Mouse (Mus musculus) forebrain, embryonic 15.5 days (tissue): Measurements from ENCODE around the gene Zc2hc1c. TPM values are rescaled to one million over a fixed set of nuclear protein-coding genes. Genes with fewer than 3 reads are reported as not detected.
A peak's percentile ranks its signal among the peaks of the same experiment; 100 is the strongest.

Experiments used
- ATAC-seq: fragments of 200-750 bp; cut with Nextera tagmentation; replicated peaks from 2 replicates; pipeline ENCODE4 v1.8.0; 2017; ENCODE audit warnings: mild to moderate bottlenecking, moderate TSS enrichment, moderate library complexity
- H3K27ac ChIP-seq: fragments of 300-500 bp; sonication (generic); replicated peaks from 2 replicates; pipeline ENCODE4 v1.5.1; 2015; ENCODE audit warnings: mild to moderate bottlenecking, inconsistent platforms
- H3K27me3 ChIP-seq: fragments of 300-500 bp; sonication (generic); 2 replicates; pipeline ENCODE4 v1.6.1; 2015; ENCODE audit warnings: inconsistent platforms
- H3K36me3 ChIP-seq: fragments of 300-500 bp; sonication (generic); 2 replicates; pipeline ENCODE4 v1.6.1; 2015; ENCODE audit warnings: mild to moderate bottlenecking, inconsistent platforms
- H3K4me1 ChIP-seq: fragments of 300-500 bp; sonication (generic); 2 replicates; pipeline ENCODE4 v1.6.1; 2015; ENCODE audit warnings: inconsistent platforms
- H3K4me2 ChIP-seq: fragments of 300-500 bp; sonication (generic); replicated peaks from 2 replicates; pipeline ENCODE4 v1.6.1; 2015; ENCODE audit warnings: mild to moderate bottlenecking, inconsistent platforms
- H3K4me3 ChIP-seq: fragments of 300-500 bp; sonication (generic); 2 replicates; pipeline ENCODE4 v1.5.1; 2015; ENCODE audit warnings: mild to moderate bottlenecking, inconsistent platforms
- H3K9ac ChIP-seq: fragments of 300-500 bp; sonication (generic); replicated peaks from 2 replicates; pipeline ENCODE4 v1.6.1; 2015; ENCODE audit warnings: mild to moderate bottlenecking, inconsistent platforms
- H3K9me3 ChIP-seq: fragments of 300-500 bp; sonication (generic); 2 replicates; pipeline ENCODE4 v1.6.1; 2016; ENCODE audit warnings: inconsistent platforms
- WGBS: fragments of 180-500 bp; shearing (Covaris S2); methylation state at CpG from one replicate; pipeline ENCODE4 v1.1.7; 2015; ENCODE audit warnings: mixed read lengths; 5-methylcytosine and 5-hydroxymethylcytosine counted together
- polyA plus RNA-seq: library from polyadenylated mRNA; unstranded; fragments of >200 nt; fragmentation: Nextera tagmentation; extraction: Ambion mirVana; gene quantifications from 2 replicates; pipeline ENCODE4 v1.2.1, GENCODE M21; 2015

Zc2hc1c gene
- 1.1 TPM in 2 replicates for polyA plus RNA-seq

DNA sequence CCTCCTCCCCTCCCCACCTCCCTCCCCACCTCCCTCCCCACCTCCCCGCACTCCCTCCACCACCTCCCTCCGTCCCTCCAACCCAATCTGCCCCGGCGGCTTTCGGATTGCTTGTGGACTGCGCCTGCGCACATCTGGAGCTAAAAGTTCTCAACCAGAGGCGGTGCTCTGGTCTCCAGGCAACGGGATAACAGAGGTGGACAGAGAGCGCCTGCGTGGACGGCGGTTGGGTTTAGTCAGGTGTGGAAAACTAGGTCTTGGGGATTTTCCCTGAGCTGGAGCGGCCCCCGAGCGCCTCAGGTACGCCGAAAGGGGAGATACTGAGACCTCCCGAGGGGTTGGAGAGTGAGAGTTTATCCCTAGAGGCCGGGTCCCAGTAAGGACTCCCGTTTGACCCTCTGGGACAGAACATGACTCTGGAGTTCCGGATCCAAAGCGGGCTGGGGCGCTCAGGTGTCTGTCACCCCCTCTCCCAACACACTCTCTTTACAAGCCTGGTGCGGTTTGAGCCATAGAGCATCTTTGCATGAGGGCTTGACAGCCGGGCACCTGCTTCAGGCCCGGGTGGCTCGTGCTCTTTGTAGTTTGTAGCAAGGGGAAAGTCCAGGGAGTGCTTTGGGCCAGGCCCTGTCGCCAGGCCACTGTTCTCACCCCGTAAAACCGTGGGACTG, at the start of gene Zc2hc1c:
TSS of gene Zc2hc1c (plus strand) at position 106 of the 671 bp plus-strand sequence.
- peak; percentile 90 for ATAC-seq
- Histone ChIP-seq H3K36me3 (no peaks in the 10 kb centered on the region), H3K4me3 (peak within 1 kb of the TSS; percentile 46), H3K9ac (peak within 1 kb of the TSS; percentile 38), H3K27ac (no peak within 1 kb of the TSS), H3K4me2 (peak within 1 kb of the TSS; percentile 76), H3K4me1 (peaks cover 15% of the 10 kb centered on the region), H3K27me3 (no peaks in the 10 kb centered on the region), H3K9me3 (no peaks in the 10 kb centered on the region)
- WGBS, result 2% methylated on average over 31 of the region's 31 CpGs

DNA sequence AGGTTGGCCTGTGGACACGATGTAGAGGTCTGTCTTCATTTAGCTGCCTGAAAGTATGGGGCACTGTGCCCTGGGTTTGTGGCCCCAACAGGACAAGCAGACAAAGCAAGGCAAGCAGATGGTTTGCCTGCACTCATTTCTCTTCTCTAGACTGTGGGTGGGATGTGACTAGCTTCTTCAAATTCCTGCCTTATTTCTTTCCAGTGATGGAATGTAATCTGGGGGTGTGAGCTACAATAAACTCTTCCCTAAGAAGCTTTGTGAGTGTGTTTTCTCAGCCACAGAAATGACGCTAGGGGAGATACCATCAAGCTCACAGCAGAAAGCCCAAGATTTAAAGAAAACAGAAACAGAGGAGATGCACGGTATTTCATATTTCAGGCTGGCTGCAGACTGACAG, 36.3 kb upstream of the Zc2hc1c start:
- Histone ChIP-seq H3K27me3 (no peaks in the 10 kb centered on the region), H3K9ac (no peak overlapping the region), H3K27ac (no peak overlapping the region), H3K36me3 (peaks cover 7% of the 10 kb centered on the region), H3K4me3 (no peak overlapping the region), H3K4me1 (no peaks in the 10 kb centered on the region), H3K9me3 (no peaks in the 10 kb centered on the region), H3K4me2 (no peak overlapping the region)
- ATAC-seq, result no peak
- 96% methylated on average over 3 of the region's 3 CpGs for whole genome bisulfite sequencing

DNA sequence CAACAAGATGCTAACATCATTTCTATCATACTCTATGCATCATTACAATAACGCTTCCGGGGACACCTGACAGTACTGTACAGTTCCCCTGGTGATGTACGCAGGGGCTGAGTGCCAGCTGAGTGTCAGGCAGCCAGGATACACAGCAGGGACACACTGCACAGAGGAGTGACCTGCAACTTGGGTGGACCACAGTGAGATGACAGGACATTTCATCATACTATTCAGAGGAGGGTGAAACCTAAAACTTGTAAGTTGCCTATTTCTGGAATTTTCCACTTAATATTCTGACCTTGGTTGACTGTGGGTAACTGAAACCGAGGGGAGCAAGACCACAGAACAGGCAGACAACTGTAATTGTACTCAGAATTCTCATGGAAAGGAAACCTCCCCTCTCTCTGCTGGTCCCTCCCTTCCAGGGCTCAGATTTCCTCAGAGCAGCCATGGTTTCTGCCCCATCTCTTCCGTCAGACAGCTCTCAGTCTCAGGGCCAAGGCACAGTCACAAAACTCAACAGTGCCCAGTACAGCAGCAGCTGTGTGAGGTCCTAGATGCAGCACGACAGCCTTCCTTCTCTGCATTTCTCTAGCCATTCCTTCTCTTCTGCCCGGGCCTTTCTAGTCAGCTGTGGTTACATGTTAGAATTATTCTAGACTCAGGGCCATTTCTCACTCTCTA, 32.2 kb upstream of the Zc2hc1c start:
- Histone ChIP-seq H3K9me3 (no peaks in the 10 kb centered on the region), H3K4me3 (no peak overlapping the region), H3K4me2 (no peak overlapping the region), H3K27me3 (no peaks in the 10 kb centered on the region), H3K4me1 (no peaks in the 10 kb centered on the region), H3K27ac (no peak overlapping the region), H3K36me3 (no peaks in the 10 kb centered on the region), H3K9ac (no peak overlapping the region)
- ATAC-seq, result no peak
- 76% methylated on average over 7 of the region's 7 CpGs for WGBS

DNA sequence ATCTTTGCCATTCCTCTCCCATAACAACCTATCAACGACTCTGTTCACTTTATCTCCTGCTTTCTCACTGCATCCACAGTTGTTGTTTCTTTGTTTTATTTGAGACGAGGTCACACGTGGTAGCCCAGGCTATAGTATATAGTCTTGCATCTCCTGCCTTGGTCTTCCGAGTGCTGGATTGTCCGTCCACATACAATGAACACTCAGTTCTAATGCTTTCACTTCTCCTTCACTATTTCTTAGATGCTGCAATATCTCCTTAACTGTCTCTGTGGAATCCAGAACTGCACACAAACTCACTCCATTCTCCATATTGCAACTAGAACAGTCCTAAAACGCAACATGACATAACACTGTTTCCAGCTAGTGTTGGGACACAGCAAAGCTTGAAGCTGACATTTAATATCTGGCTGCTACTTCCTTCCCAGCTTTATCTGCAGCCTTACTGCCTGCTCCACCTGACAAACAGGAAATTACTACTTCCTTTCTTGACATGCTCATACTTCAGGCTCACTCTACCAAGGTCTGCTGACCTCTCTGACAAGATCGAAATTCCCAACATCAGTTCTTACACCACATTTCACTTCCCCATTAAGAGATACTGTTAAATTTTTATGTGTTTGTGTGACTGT, 31.3 kb upstream of the Zc2hc1c start:
- Histone ChIP-seq H3K27me3 (no peaks in the 10 kb centered on the region), H3K4me3 (no peak overlapping the region), H3K9ac (no peak overlapping the region), H3K27ac (no peak overlapping the region), H3K4me2 (no peak overlapping the region), H3K36me3 (no peaks in the 10 kb centered on the region), H3K4me1 (no peaks in the 10 kb centered on the region), H3K9me3 (no peaks in the 10 kb centered on the region)
- no peak for ATAC-seq
- WGBS, result 91% methylated on average over 7 of the region's 7 CpGs

DNA sequence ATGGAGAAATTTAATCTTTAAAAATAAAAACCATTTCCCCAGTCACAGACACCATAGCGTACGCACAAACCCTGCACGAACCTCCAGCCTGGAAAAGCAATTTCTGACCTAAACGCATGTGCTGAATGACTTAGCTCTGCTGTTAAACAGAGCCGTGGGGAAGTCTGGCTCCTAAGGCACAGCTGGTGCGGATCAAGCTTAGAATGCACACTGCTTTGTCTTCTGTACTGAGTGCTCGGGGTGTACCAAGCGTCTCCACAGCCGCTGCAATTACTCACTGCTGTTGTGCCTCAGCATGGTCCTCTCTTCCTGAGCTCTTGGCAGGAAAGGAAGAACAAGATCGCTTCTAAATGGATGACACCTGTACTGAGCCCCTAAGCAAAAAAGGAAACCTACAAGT, 25.9 kb upstream of the Zc2hc1c start:
- no peak overlapping the region for H3K4me2 ChIP-seq
- H3K27me3 ChIP-seq, result no peaks in the 10 kb centered on the region
- no peaks in the 10 kb centered on the region for H3K9me3 ChIP-seq
- no peak for ATAC-seq
- no peak overlapping the region for H3K27ac ChIP-seq
- no peaks in the 10 kb centered on the region for H3K36me3 ChIP-seq
- 55% methylated on average over 10 of the region's 10 CpGs for WGBS
- peaks cover 6% of the 10 kb centered on the region for H3K4me1 ChIP-seq
- H3K9ac ChIP-seq, result no peak overlapping the region
- H3K4me3 ChIP-seq, result no peak overlapping the region

DNA sequence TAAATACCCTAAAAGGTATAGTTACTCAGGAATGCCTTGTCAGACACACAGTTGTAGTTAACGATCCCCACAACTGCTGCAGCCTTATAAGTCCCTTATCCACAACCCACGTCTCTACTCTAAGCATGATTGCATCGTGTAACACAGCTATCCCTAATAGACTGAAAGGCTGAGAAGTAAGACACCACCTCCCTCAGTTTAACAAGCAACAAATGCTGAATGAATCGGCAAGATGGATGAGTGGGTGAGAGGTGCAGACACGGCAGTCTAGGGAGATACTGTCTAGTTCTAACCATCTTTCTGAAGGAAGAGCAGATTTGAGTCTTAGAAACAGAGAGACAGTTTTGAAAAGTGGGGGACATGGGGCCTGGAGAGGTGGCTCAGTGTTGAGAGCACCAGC, 25.2 kb upstream of the Zc2hc1c start:
- ATAC-seq, result no peak

DNA sequence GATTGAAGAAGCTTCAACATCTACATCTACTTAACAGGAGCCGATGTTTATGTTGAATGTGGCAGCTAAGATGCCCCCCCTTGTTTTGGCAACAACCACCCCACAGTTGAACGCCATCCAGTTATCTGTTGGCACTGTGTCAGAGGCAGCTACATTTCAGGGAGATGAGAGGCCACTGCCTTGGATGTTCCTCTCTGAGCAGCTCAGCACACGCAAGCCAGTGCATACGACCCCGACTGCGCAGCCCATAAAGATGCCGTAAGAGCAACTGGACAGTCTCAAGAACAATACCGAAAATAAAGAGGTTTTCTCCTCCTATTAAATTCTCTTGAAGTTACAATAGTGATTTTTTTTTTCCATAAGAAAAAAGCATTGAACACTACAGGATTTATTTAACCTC, 23.9 kb upstream of the Zc2hc1c start:
- no peak for ATAC-seq

More for the DNA sequence above, 25.2 kb upstream of the Zc2hc1c start:
- H3K9ac ChIP-seq, result no peak overlapping the region
- no peak overlapping the region for H3K4me2 ChIP-seq
- H3K4me3 ChIP-seq, result no peak overlapping the region
- no peaks in the 10 kb centered on the region for H3K9me3 ChIP-seq
- peaks cover 6% of the 10 kb centered on the region for H3K4me1 ChIP-seq
- H3K27me3 ChIP-seq, result no peaks in the 10 kb centered on the region
- 78% methylated on average over 5 of the region's 5 CpGs for WGBS
- H3K36me3 ChIP-seq, result no peaks in the 10 kb centered on the region
- no peak overlapping the region for H3K27ac ChIP-seq

DNA sequence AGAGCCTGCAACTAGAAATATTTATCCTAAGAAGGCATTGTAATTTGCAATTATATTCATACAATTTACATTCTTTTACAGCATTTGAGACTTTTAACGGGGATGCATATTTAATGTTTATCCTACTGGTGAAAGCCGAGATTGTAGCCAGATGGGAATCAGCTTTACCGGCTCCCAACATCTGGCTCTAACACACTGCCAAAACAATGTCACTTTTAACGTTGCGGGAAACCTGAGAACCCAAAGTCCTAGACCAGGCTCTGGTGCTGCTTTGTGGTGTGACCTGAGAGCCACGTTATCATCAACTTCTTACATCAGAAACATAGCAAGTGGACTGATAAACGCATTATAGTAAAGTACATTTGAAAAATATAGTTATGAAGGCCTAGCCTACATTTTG, 23.5 kb upstream of the Zc2hc1c start:
- Histone ChIP-seq H3K4me3 (no peak overlapping the region), H3K9me3 (no peaks in the 10 kb centered on the region), H3K36me3 (no peaks in the 10 kb centered on the region), H3K27me3 (no peaks in the 10 kb centered on the region), H3K4me1 (peaks cover 12% of the 10 kb centered on the region), H3K27ac (no peak overlapping the region), H3K9ac (no peak overlapping the region), H3K4me2 (no peak overlapping the region)
- ATAC-seq, result no peak
- 62% methylated on average over 7 of the region's 7 CpGs for WGBS

More for the DNA sequence above, 23.9 kb upstream of the Zc2hc1c start:
- no peaks in the 10 kb centered on the region for H3K27me3 ChIP-seq
- no peaks in the 10 kb centered on the region for H3K36me3 ChIP-seq
- H3K9ac ChIP-seq, result no peak overlapping the region
- H3K4me3 ChIP-seq, result no peak overlapping the region
- H3K4me2 ChIP-seq, result no peak overlapping the region
- H3K9me3 ChIP-seq, result no peaks in the 10 kb centered on the region
- peaks cover 10% of the 10 kb centered on the region for H3K4me1 ChIP-seq
- no peak overlapping the region for H3K27ac ChIP-seq
- WGBS, result 75% methylated on average over 8 of the region's 8 CpGs

DNA sequence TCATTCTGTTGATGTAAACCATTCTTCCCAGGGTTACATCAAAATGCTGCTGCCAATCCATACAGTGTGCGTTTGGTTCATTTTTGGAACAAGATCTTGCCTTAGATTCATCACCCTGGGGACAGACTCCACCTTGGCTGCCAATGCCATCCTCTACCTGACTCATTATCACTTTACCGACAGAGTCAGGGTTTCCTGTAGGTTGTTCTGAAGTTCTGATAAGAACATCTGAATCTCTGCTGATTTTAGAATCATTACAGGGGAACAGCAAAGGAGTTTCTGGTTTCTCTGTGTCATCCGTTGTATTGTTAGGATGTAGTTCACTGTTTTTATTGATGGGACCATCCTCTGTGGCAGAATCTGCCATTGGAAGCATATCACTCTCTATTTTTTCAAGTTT, 22.1 kb upstream of the Zc2hc1c start:
- Histone ChIP-seq H3K27ac (no peak overlapping the region), H3K4me1 (peaks cover 16% of the 10 kb centered on the region), H3K27me3 (no peaks in the 10 kb centered on the region), H3K9me3 (no peaks in the 10 kb centered on the region), H3K36me3 (no peaks in the 10 kb centered on the region), H3K4me3 (no peak overlapping the region), H3K9ac (no peak overlapping the region), H3K4me2 (no peak overlapping the region)
- ATAC-seq, result no peak
- 92% methylated on average over 3 of the region's 3 CpGs for WGBS

DNA sequence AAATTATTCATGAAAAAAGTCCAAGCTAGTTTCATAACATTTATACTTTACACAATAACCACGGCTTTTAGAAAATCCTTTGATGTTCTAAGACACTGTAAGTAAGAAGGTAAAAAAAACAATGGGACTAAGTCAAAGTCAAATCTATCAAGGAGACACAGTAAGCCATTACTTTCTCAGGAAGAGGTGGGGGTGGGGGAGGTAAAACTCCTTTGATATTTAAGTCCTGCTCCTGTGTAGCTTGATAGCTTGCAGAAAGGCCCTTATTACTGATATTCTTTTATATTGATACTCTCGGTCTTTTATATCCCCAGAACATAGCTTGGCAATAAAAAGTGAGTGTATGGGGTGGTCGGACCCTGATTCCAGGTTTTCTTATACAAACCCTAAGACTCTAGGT, 18.6 kb upstream of the Zc2hc1c start:
- H3K36me3 ChIP-seq, result no peaks in the 10 kb centered on the region
- H3K9me3 ChIP-seq, result no peaks in the 10 kb centered on the region
- H3K4me2 ChIP-seq, result peak overlapping the region; percentile 61
- ATAC-seq, result no peak
- 47% methylated on average over 3 of the region's 3 CpGs for WGBS
- H3K4me3 ChIP-seq, result peak overlapping the region; percentile 84
- H3K9ac ChIP-seq, result peak overlapping the region; percentile 85
- peaks cover 13% of the 10 kb centered on the region for H3K4me1 ChIP-seq
- peak overlapping the region; percentile 92 for H3K27ac ChIP-seq
- H3K27me3 ChIP-seq, result no peaks in the 10 kb centered on the region

DNA sequence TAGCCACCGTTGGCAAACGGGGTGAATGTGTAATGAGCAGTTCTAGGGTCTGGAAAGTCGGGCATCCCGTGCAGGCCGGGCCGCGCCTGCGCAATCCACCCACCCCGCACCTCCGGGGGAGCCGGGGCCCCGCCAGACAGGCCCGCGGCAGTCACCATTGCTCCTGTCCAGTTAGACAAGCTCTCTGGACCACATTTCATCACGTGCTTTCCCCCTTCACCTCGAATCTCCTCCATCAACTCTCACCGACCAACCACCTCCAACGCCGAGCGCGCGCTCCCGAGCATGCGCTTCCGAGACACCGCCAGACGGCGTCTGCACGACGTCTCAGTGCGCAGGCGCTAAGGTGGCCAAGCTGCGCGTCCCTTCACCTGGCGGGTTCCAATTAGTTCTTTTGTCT, 18.1 kb upstream of the Zc2hc1c start, which contains the start of gene Mlh3:
TSS of gene Mlh3 (minus strand) at position 281 of the 400 bp plus-strand sequence.
- Histone ChIP-seq H3K4me2 (peak within 1 kb of the TSS; percentile 61), H3K36me3 (no peaks in the 10 kb centered on the region), H3K9ac (peak within 1 kb of the TSS; percentile 85), H3K27ac (peak within 1 kb of the TSS; percentile 92), H3K4me3 (peak within 1 kb of the TSS; percentile 84), H3K9me3 (no peaks in the 10 kb centered on the region), H3K4me1 (peaks cover 10% of the 10 kb centered on the region), H3K27me3 (no peaks in the 10 kb centered on the region)
- WGBS, result under 1% methylated on average over 35 of the region's 35 CpGs
- peak; percentile 97 for ATAC-seq

DNA sequence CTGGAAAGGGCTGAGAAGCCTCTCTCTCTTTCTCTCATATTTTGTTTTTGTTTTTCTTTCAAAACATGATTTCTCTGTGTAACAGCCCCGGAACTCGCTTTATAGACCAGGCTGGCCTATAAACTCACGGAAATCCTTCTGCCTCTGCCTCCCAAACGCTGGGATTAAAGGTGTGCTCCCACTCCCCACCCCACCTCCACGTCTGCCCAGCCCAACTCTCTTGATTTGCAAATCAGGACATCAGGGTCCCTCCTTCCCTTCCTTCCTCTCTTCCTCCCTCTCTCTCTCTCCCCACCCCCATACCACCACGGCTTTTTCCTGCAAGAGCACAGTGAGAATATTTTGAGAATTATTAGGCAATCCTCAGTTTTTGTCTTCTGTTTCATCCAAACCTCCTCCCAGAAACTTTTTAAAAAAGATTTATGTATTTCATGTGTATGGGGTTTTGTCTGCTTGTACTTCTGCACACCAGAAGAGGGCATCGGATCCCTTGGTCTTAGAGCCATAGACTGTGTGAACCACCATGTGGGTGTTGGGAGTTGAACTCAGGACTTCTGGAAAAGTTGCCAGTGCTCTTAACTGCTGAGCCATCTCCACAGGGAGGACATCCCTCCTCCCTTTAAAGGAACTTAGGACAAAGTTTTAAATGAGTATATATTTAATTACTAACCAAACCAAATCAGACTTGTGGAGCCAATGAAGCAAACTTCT, 17.1 kb upstream of the Zc2hc1c start:
- no peaks in the 10 kb centered on the region for H3K9me3 ChIP-seq
- H3K4me3 ChIP-seq, result no peak overlapping the region
- no peak for ATAC-seq
- WGBS, result 84% methylated on average over 7 of the region's 7 CpGs
- H3K9ac ChIP-seq, result no peak overlapping the region
- H3K27ac ChIP-seq, result no peak overlapping the region
- no peaks in the 10 kb centered on the region for H3K36me3 ChIP-seq
- peak overlapping the region; percentile 61 for H3K4me2 ChIP-seq
- no peaks in the 10 kb centered on the region for H3K27me3 ChIP-seq
- H3K4me1 ChIP-seq, result peaks cover 10% of the 10 kb centered on the region
